In the genomic region with DNA sequence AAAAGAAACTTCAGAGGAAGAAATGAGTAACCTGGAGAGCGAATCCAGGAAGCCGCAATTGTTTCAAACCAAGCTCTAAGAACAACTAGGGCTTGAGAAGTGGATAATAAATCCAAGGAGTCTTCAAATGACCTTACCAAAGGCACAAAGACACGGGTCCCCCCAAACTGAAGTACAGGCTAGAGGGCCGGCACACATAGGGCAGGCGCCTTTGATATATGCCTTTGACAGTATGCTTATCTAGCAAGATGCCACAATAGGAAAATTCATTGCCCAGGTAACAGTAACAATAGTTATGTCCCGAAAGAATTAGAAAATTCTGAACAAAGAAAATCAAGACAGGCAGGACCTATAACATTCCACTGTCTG, we compare ENCODE assay signal across 10 mouse cellular contexts. TPM values are rescaled to one million over a fixed set of nuclear protein-coding genes. Genes with fewer than 3 reads are reported as not detected.
A peak's percentile ranks its signal among the peaks of the same experiment; 100 is the strongest.
DNase-seq lines count a peak whose midpoint lies in the region; ATAC-seq and TF ChIP-seq lines count a peak whose summit lies in the region.
"Had no signal": no experiment of that assay in that cellular context is flagged by ENCODE, and none has a peak within 500 bp of the region (broad histone marks: within the 10 kb centered on the region; RNA-seq: fewer than 3 reads in every experiment).

No protein-coding gene starts in this region.

- TF ChIP-seq POLR2A in heart, adult 2 months (IDR thresholded peaks at IDR 0.05; ENCODE audit: insufficient read depth, low read depth, low read length): no peak
- TF ChIP-seq POLR2A in thymus, adult 2 months (IDR thresholded peaks at IDR 0.05; ENCODE audit: control insufficient read depth, extremely low read depth, insufficient read depth, low read length, poor library complexity): no peak

- no peak for TF ChIP-seq CTCF in heart, adult 2 months (IDR thresholded peaks at IDR 0.05)
- no peak for TF ChIP-seq CTCF in thymus, adult 2 months (IDR thresholded peaks at IDR 0.05; ENCODE audit: borderline replicate concordance, control insufficient read depth, extremely low read depth, insufficient read depth, low read length, poor library complexity)

- 64% methylated on average over 6 of the region's 6 CpGs for WGBS in heart, adult 2 months
- WGBS in thymus, adult 2 months: 79% methylated on average over 6 of the region's 6 CpGs
- 66% methylated on average over 6 of the region's 6 CpGs for WGBS in liver, embryonic 13.5 days (ENCODE audit: insufficient replicate concordance)

- intact Hi-C loops in heart, adult 2 months (cut with DNase I): loop anchor here (10.0 kb wide), 1 partner anchor 1043 kb away; no protein-coding TSS in a partner anchor

- no peaks in the 10 kb centered on the region; the same call in 1 of the 2 replicates for H3K4me1 ChIP-seq in heart, adult 2 months (ENCODE audit: control insufficient read depth, insufficient read depth, low read length)
- H3K4me1 ChIP-seq in thymus, adult 2 months (replicated peaks; ENCODE audit: control insufficient read depth, insufficient read depth, low read length): peaks cover 7% of the 10 kb centered on the region
- peaks cover 27% of the 10 kb centered on the region for H3K4me1 ChIP-seq in liver, embryonic 13.5 days (replicated peaks)

- ATAC-seq in liver, embryonic 13.5 days (ENCODE audit: low read depth): peak; percentile 0; the same call in 1 of the 2 replicates
- no peak for ATAC-seq in activated CD4-positive, CD25-positive, alpha-beta regulatory T cell, adult 4 months

- H3K9me3 ChIP-seq in liver, embryonic 13.5 days (replicated peaks): no peaks in the 10 kb centered on the region

- no peak for DNase-seq in heart, adult 2 months
- no peak for DNase-seq in heart, adult 8-10 months (ENCODE audit: low spot score)
- DNase-seq in thymus, adult 2 months: peak; percentile 12
- no peak for DNase-seq in thymus, postnatal 25 days
- DNase-seq in liver, embryonic 13.5 days: no peak
- DNase-seq in frontal cortex, postnatal 14 days (ENCODE audit: low spot score in 2 of 2): no peak
- DNase-seq in frontal cortex, adult 2 months (ENCODE audit: extremely low spot score in 1 of 2, low spot score in 1 of 2): no peak

- H3K9ac ChIP-seq in heart, adult 2 months (ENCODE audit: low read depth, low read length): no peak overlapping the region
- no peak overlapping the region for H3K9ac ChIP-seq in liver, embryonic 13.5 days

- peak overlapping the region; percentile 88 for H3K4me2 ChIP-seq in liver, embryonic 13.5 days

- H3K4me3 ChIP-seq in heart, adult 2 months: peak overlapping the region; percentile 90; the same call in 1 of the 2 replicates
- H3K4me3 ChIP-seq in thymus, adult 2 months (ENCODE audit: control insufficient read depth, insufficient read depth, low read length): no peak overlapping the region
- H3K4me3 ChIP-seq in liver, embryonic 13.5 days (replicated peaks): peak overlapping the region; percentile 99

- no peak overlapping the region; the same call in 1 of the 2 replicates for H3K27ac ChIP-seq in heart, adult 2 months
- no peak overlapping the region for H3K27ac ChIP-seq in thymus, adult 2 months (ENCODE audit: control insufficient read depth, insufficient read depth, low read length)
- H3K27ac ChIP-seq in liver, embryonic 13.5 days: no peak overlapping the region

- H3K27me3 ChIP-seq in heart, adult 2 months (ENCODE audit: control insufficient read depth, insufficient read depth, low read length): no peaks in the 10 kb centered on the region
- H3K27me3 ChIP-seq in thymus, adult 2 months (ENCODE audit: control insufficient read depth, insufficient read depth, low read length): no peaks in the 10 kb centered on the region
- no peaks in the 10 kb centered on the region for H3K27me3 ChIP-seq in liver, embryonic 13.5 days

- H3K79me2 ChIP-seq in heart, adult 2 months (replicated peaks; ENCODE audit: control insufficient read depth, insufficient read depth, low read length): no peaks in the 10 kb centered on the region

- peaks cover 7% of the 10 kb centered on the region for H3K36me3 ChIP-seq in heart, adult 2 months (ENCODE audit: control insufficient read depth, insufficient read depth, low read length)
- H3K36me3 ChIP-seq in thymus, adult 2 months (ENCODE audit: control insufficient read depth, insufficient read depth, low read length): peaks cover 1% of the 10 kb centered on the region
- H3K36me3 ChIP-seq in liver, embryonic 13.5 days: peaks cover 18% of the 10 kb centered on the region

- no peak for TF ChIP-seq EP300 in heart, adult 2 months (IDR thresholded peaks at IDR 0.05; ENCODE audit: insufficient read depth, low read depth, low read length)

RNA-seq across cellular contexts. Expression of a gene that starts 0.4 kb away (rescaled TPM):
- 10 to 100 TPM; 39.8 to 43.2 TPM for total RNA-seq in heart, adult 2 months (2021)
- 27.6 and 49.3 TPM in 2 replicates for polyA plus RNA-seq in heart, adult 2 months (2012; rRNA removed)
- total RNA-seq in heart, adult 8-10 months (2022): 10 to 100 TPM; 43.1 to 44.9 (median 44.1) TPM
- 72.4 and 81.4 TPM in 2 replicates for polyA plus RNA-seq in thymus, adult 2 months (2012; rRNA removed)
- 105 and 116 TPM in 2 replicates for polyA plus RNA-seq in liver, embryonic 13.5 days (2015; fragmentation: Nextera tagmentation; extraction: Ambion mirVana)
- 71.2 and 75.4 TPM in 2 replicates for polyA plus RNA-seq in frontal cortex, adult 2 months (2012; rRNA removed)
- polyA plus RNA-seq in activated CD4-positive, CD25-positive, alpha-beta regulatory T cell, adult 4 months (2017; shearing (Covaris generic)): 100 to 1,000 TPM; 227 to 271 TPM

RNA-seq across cellular contexts. Expression of a gene that starts 25.4 kb away (rescaled TPM):
- not detected for total RNA-seq in heart, adult 2 months (2021)
- 0.31 TPM in 1 of 2 replicates, not detected in the other for polyA plus RNA-seq in heart, adult 2 months (2012; rRNA removed)
- not detected for total RNA-seq in heart, adult 8-10 months (2022)
- polyA plus RNA-seq in thymus, adult 2 months (2012; rRNA removed): 0.20 and 0.28 TPM in 2 replicates
- polyA plus RNA-seq in liver, embryonic 13.5 days (2015; fragmentation: Nextera tagmentation; extraction: Ambion mirVana): not detected in 2 replicates
- polyA plus RNA-seq in frontal cortex, adult 2 months (2012; rRNA removed): 0.11 and 0.32 TPM in 2 replicates
- polyA plus RNA-seq in activated CD4-positive, CD25-positive, alpha-beta regulatory T cell, adult 4 months (2017; shearing (Covaris generic)): 10 to 100 TPM; 32.4 to 41.6 TPM
- total RNA-seq: common myeloid progenitor, adult 5-6 weeks had no signal
- polyA plus RNA-seq: C2C12 had no signal

RNA-seq across cellular contexts. Expression of a gene that starts 32.2 kb away (rescaled TPM):
- 10 to 100 TPM; 17.3 to 22.2 TPM for total RNA-seq in heart, adult 2 months (2021)
- polyA plus RNA-seq in heart, adult 2 months (2012; rRNA removed): 11.9 and 13.4 TPM in 2 replicates
- total RNA-seq in heart, adult 8-10 months (2022): 10 to 100 TPM; 15.8 to 22.7 (median 20.1) TPM
- 107 TPM in 2 replicates for polyA plus RNA-seq in thymus, adult 2 months (2012; rRNA removed)
- polyA plus RNA-seq in liver, embryonic 13.5 days (2015; fragmentation: Nextera tagmentation; extraction: Ambion mirVana): 2.1 and 2.2 TPM in 2 replicates
- 60.0 and 65.4 TPM in 2 replicates for polyA plus RNA-seq in frontal cortex, adult 2 months (2012; rRNA removed)
- polyA plus RNA-seq in activated CD4-positive, CD25-positive, alpha-beta regulatory T cell, adult 4 months (2017; shearing (Covaris generic)): 1 to 10 TPM; 4.9 to 7.7 TPM

Comparison
In these comparisons a context has a peak if more than half of its experiments do, and no peak if none do; other contexts are left out.
1. RNA of a gene that starts 25.4 kb away (polyA plus RNA-seq): 32.4 to 41.6 TPM in activated CD4-positive, CD25-positive, alpha-beta regulatory T cell, adult 4 months; 0.11 to 0.32 TPM in frontal cortex, adult 2 months, 0.31 TPM in heart, adult 2 months, 0.20 to 0.28 TPM in thymus, adult 2 months and not detected in liver, embryonic 13.5 days; every median in the first group is over 10 times any median in the second.